Mouse (Mus musculus): ENCODE data around the gene Ncoa7.

Gene Ncoa7

GRCm38 (mm10) chr10:30802681-30803586 is at the start of gene Ncoa7:
TSS of gene Ncoa7 (minus strand) at chr10:30803326.
- DNase-seq (ENCODE audit: low read depth, low spot score), result peak; percentile 50

DNA sequence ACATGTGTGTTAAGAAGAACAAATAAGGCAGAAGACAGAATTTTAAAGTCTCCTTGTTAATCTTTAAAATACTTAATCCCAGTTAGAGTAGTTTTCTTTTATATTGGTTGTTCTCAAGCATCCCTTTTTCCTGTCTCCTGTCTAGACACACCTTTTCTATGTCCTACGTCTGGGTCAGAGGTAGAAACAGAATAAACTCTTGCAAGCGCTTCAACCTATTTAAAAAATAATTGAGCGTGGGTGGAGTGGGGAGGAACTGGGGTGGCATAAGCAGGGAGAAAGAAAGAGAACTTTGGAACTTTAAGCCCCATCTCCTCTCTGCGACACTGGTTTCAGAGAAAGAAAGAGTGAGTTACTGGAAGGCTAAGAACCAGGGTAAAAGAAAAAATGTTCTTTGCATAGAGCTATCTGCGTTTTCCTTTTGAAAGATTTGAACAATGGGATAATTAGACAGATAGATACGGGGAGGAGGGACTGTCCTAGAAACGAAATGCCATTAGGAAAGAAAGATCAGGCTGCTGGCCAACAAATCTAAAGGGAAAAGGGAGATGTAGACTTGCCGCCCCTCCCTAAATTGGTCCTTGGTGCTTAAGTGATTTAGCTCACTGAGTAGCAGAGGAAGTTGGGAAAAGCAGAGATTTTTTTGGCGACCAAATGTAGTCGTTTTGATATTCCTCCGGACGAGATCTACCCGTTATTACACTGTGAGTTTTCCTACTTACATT is 42.1 kb upstream of the Ncoa7 start:
- no peak for DNase-seq (ENCODE audit: low read depth, low spot score)

GRCm38 (mm10) chr10:30844191-30845010 is 41.3 kb upstream of the Ncoa7 start:
- DNase-seq (ENCODE audit: low read depth, low spot score), result no peak

- peak; percentile 11 for DNase-seq (ENCODE audit: low read depth, low spot score)
Observed at GRCm38 (mm10) chr10:30843438-30844190, 40.5 kb upstream of the Ncoa7 start.

DNA sequence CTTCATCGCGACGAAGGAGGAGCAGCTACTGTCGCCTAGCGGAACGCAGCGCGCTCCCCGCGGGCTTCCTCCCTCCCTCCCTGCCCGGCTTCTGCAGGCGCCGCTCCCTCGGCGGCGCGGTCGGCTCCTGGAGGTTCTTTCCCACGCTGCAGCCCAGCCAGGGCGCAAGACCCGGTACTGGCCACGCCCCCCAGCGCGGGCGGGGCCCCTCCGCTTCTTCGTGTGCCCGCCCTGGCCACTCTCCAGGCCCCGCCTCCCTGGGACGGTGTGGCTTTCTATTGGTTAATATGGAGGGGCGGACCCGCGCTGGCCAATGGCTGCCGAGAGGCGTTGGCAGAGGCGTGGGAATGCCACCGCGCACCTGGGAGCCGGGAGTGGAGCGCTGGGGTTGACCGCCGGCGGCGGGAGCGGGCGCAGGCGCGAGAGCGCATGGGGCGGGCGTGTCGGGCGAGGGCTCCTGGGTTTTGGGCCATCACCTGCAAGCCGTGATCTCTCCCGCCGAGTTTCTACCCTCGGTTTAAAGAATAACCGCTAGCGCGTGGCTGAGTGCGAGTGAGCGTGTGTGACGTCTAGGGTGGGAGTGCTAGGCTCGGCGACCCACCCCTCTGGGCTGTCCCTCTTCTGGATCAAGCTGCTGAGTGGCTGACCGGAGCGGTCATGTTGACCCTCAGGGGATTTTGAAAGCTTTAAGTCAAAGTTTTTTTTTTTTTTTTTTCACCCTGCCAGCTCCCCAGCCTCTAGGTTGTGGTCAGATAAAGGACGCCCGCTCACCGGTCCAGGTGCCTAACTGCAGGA is 39.7 kb upstream of the Ncoa7 start, which contains the start of gene Hey2:
Gene Hey2, minus strand, starts transcription at position 159 of the 795 bp plus-strand sequence.
- peak; percentile 78 for DNase-seq (ENCODE audit: low read depth, low spot score)

- DNase-seq (ENCODE audit: low read depth, low spot score), result peak; percentile 10
Observed at GRCm38 (mm10) chr10:30842228-30842627, 39.1 kb upstream of the Ncoa7 start.

DNA sequence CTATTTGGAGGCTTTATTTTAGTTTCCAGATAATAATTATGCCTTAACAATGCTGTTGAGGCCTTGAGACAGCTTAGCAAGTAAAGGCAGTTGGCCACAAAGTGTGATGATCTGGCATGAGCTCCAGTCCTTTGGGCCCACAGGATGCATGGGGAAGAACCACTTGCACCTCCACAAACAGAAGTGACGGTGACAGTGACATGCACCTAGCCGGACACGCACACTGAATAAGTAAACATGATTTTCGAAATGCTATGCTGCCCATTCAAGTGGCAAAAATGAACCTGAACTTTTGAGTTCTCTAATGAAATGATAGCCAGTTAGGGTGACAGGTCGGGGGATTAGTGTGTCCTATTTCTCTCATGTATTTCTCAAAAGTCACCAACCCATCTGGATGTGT is 37.7 kb upstream of the Ncoa7 start:
- no peak for DNase-seq (ENCODE audit: low read depth, low spot score)

GRCm38 (mm10) chr10:30838188-30838587 is 35.1 kb upstream of the Ncoa7 start:
- no peak for DNase-seq (ENCODE audit: low read depth, low spot score)

- peak; percentile 34 for DNase-seq (ENCODE audit: low read depth, low spot score)
Observed at GRCm38 (mm10) chr10:30825049-30825448, 21.9 kb upstream of the Ncoa7 start.

DNA sequence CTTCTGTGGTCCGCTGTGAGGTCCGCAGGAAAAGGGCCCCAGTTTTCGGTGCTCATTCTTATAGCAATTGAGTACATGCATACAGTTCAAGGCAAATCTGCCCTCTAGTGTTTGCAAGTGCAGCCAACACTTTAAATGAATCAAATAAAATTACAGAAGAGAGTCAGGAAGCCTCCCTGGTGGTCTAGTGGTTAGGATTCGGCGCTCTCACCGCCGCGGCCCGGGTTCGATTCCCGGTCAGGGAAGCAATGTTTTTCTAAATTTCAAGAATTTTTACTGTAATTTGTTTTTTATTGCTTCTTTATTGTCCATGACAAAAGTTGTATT is 7.8 kb upstream of the Ncoa7 start:
- DNase-seq (ENCODE audit: low read depth, low spot score), result peak; percentile 87

- DNase-seq (ENCODE audit: low read depth, low spot score), result peak; percentile 13
Observed at GRCm38 (mm10) chr10:30810247-30810966, 7.3 kb upstream of the Ncoa7 start.

- peak; percentile 46 for DNase-seq (ENCODE audit: low read depth, low spot score)
Observed at GRCm38 (mm10) chr10:30803587-30804253, 594 bp upstream of the Ncoa7 start.

DNA sequence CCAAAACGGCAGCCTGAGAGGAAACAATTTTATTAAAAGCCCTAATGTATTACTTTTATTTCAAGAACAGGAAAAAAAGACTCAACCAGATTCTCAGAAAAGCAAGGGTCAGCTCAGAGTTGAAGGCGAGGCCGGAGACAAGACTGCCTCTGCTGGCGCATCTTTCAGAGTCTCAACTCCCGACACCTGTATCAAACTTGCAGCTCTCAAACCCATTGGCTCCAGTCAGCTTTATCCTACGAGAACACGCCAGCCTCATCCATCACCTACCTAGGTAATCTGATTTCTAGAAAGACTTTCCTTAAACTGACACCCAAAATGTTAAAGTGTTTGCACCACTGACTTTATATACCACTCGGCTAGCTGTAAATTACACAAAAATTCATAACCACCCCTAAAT is 1.1 kb downstream of the Ncoa7 start:
- DNase-seq (ENCODE audit: low read depth, low spot score), result peak; percentile 51

DNA sequence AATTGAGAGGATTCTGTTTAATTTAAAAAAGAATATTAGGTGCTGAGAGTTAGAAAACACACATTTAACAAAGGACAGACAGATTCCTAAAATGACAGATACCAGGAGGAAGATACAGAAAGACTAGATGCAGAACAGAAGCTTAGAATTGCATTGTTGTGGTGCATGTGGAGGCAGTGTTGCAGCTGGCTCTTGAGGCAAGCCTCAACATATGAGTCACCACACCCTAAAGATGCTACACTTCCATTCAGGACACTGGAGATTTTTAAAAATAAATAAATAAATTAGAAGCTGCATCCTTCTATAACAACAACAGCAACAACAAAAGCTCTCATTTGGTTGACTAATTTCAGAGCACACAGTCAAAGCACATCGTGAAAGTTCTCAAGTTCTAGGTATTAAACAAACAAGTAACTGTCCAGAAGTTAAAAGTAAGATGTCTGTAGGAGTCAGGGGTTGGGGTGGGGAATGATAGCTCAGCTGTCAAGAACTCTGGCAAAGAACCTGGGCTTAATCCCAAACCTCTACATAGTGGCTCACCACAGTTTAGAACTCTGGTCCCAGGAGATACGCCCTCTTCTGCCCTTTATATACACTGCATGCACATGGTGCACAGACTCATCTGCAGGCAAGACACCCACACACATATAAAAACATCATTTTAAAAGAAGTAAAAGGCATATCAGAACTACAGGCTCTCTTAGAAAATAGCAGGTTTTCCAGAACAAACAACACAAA is 3.2 kb downstream of the Ncoa7 start:
- DNase-seq (ENCODE audit: low read depth, low spot score), result no peak

DNA sequence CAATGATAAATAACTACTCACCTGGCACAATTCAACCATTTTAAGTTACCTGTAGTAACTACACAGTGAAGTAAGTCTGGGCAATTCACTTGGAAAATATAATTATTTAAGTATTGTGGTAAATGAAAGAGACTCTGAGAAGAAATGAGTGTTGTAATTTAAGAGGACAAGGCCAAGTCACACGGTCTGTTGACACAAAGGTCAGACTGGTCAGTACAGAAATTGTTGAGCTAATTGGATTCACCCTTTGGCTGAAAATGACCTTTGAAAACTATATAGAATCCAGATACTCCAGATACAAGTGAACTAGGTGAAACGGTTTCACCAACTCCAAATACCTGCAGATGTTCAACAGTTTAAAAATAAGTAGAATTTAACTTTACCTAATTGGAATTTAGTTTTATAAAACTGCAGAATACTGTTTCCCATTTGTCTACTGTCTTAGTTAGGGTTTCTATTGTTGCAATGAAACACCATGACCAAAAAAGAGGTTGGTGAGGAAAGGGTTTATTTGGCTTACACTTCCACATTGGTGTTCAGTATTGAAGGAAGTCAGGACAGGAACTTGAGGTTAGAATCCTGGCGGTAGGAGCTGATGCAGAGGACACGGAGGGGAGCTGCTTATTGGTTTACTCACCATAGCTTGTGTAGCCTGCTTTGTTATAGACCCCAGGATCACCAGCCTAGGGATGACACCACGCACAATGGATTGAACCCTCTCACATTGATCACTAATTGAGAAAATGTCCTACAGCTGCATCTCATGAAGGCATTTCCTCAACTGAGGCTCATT is 6.5 kb downstream of the Ncoa7 start:
- DNase-seq (ENCODE audit: low read depth, low spot score), result no peak

- DNase-seq (ENCODE audit: low read depth, low spot score), result no peak
Observed at GRCm38 (mm10) chr10:30791016-30791415, 12.1 kb downstream of the Ncoa7 start.

DNA sequence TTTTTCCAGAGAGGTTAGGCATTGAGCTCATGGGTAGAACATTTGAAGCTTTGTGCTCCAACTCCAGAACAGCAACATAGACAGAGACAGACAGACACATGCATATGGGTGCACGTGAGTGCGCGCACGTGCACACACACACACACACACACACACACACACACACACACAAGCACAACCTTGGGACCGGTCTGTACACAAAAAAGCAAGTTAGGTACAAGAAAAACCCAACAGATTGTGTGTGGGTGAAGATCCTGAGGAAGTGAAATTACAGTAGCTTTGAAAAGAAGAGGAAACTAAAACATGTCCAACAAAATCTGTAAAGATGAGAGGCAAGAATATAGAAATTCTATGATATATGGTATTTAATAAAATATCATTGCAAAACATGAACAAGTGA is 13.6 kb downstream of the Ncoa7 start:
- peak; percentile 71 for DNase-seq (ENCODE audit: low read depth, low spot score)

- no peak for DNase-seq (ENCODE audit: low read depth, low spot score)
Observed at GRCm38 (mm10) chr10:30788340-30788721, 14.8 kb downstream of the Ncoa7 start.
